Mouse (Mus musculus) layer of hippocampus, adult 18-20 months (tissue): ENCODE measurements around the gene Gltpd2. TPM values are rescaled to one million over a fixed set of nuclear protein-coding genes. Genes with fewer than 3 reads are reported as not detected.
A peak's percentile ranks its signal among the peaks of the same experiment; 100 is the strongest.
"Not testable (repeated sequence)": the region's sequence is repeated elsewhere in the genome, so short reads cannot be mapped to it uniquely, and the experiment has no call there.

Experiments
- DNase-seq, 2 experiments: peaks; one replicate each; pipeline ENCODE4 v3.0.0; 2022; ENCODE audit warnings: low spot score in 2 of 2
- long read RNA-seq: library from polyadenylated mRNA; stranded (forward); transcript quantifications from one replicate; pipeline ENCODE4 v2.0.0, GENCODE M21; 2021
- total RNA-seq, 2 experiments: library from RNA; stranded (reverse); gene quantifications; 2 replicates each; pipeline ENCODE4 v1.2.3; 2021

Gltpd2 gene
- not detected for total RNA-seq
- long read RNA-seq, result 0 reads

DNA sequence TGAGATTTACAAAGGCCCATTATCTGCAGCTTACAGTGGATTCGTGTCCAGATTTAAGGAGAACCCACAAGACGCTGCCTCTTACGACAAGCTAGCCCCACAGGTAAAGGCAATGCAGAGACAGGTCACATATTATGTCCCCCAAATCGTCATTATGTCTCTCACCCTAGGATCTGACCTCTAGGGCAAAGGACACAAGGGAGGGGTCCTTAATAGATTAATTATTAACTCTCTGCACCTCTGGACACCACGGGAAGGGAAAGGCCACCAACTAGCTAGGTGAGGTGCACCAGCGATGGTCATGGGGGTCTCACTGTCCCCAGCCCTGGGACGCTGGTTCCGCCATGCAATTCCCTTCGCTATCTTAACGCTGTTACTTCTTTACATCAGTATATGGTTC lies at the start of gene Gltpd2:
Gltpd2 (plus strand) TSS at position 274 of the 400 bp plus-strand sequence.
- no peak for DNase-seq

DNA sequence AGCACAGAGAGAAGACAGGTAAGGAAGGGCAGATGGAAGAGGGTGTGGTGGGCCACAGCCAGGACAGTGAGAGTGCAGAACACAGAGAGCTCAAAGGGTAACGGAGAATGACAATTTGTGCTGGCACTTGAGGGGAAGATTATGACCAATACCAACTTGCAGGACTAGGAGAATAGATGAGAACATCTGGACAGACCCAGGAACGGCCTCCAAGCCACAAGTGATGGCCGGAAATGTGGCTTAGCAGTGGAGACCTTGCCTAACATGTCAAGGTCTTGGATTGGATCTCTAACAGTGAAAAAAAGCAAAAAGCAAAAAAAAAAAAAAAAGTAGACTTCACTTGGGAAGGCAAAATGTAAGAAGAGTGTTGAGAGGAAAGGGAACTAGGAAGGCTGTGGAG lies 49.2 kb upstream of the Gltpd2 start:
- no peak for DNase-seq

DNA sequence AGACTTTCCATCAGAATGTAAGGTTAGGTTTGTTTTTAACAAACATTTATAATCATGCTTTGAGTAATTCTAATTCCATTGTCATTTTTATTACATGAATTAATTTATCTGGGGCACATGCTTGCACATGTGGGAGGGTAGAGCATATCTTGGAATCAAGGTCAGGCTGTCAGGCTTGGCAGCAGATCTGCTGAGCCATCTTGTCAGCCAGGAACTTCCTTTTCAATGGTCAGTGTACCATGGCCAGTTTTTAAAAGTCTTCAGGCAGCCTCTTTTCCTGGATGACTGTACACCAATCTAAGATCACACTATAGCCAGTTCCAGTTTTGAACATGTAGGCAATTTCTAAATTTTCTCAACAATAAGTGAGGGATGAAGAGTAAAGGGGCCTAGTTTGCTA lies 46.3 kb upstream of the Gltpd2 start:
- no peak for DNase-seq

DNA sequence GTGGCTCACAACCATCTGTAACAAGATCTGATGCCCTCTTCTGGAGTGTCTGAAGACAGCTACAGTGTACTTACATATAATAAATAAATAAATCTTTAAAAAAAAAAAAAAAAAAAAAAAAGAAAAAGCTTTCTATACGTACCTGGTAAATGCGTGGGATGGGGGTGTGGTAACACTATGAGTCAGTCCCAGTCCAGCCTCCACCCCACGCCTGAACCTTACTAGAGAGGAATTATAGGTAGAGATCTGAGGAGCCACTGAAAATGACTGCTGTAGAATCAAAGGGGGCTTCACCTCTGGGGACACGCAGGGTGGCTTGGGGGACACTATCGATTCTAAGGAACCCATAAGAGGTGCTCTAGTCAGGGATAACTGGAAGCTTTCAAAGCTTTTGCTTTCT lies 45.7 kb upstream of the Gltpd2 start:
- DNase-seq, result not testable (repeated sequence)

GRCm38 (mm10) chr11:70474872-70475534 lies 44.0 kb upstream of the Gltpd2 start:
- DNase-seq, result no peak

DNA sequence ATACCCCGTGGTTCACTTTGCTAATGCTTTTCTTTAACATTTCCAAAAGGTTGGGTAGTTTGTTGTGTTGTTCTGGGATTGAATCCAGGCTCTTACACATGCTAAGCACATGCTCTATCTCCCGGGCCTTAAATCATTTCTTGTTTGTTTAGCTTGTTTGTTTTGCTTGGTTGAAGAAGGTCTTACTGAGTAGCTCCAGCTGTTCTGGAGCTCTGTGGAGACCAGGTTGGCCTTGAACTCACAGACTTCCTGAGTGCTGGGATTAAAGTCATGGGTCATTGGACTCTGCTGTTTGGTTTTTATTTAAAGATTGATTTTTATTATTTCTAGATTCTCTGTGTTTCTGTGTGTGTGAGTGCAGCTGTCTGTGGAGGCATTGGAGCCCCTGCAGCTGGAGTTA lies 33.5 kb upstream of the Gltpd2 start:
- DNase-seq, result no peak

DNA sequence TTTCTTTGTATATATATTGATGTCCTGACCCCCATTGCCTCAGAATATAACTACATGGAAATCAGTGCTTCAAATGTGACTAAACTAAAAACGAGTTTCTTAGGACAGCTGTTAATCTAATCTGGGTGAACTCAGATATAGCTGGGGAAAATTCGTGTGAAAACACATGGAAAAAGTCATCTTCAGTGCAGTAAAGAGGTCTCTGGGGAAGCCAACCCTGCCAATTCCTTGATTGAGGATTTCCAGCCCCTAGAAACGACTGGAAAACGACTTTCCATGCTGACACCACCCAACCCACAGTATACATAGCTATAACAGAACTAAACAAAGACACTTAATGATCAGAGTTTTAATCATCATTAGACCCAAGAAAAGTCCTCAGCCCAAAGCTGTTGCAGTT lies 31.2 kb upstream of the Gltpd2 start:
- DNase-seq, result no peak

DNA sequence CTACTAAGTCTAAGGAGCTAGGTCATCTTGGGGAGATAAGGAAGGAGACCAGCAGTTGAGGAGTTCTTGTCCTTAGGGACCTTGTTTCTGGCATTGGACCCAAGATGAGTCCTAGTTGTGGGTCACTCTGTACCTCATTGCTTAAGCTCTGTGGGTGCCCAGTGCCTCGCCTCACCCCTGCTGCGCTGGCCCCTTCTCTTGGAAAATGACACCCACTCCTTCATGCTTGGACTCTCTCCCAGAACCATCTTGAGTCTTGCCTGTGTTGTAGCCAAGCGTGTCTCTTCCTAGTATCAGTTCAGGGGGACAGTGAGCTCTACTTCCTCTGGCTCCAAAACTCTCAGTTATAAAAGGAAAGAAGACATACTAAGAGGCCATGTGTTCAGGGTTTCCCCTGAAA lies 29.9 kb upstream of the Gltpd2 start:
- DNase-seq, result no peak

DNA sequence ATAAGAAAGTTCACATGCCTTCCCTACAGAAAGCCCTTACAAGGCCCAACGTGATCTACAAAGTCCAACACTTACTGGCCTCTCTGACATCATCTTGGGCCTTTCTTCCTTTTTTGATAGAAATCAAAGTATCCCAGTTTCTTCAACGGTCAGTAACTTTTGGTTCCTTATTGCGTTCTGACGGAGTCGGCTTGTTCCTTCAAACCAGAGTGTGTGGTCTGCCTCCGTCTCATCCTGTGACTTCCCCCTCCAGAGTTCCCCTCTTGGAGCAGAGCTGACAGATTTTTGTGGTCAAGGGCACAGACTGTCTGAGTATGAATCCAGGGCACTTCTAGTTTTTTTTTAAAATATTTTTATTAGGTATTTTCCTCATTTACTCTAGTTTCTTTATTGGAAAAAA lies 29.3 kb upstream of the Gltpd2 start:
- DNase-seq, result no peak

DNA sequence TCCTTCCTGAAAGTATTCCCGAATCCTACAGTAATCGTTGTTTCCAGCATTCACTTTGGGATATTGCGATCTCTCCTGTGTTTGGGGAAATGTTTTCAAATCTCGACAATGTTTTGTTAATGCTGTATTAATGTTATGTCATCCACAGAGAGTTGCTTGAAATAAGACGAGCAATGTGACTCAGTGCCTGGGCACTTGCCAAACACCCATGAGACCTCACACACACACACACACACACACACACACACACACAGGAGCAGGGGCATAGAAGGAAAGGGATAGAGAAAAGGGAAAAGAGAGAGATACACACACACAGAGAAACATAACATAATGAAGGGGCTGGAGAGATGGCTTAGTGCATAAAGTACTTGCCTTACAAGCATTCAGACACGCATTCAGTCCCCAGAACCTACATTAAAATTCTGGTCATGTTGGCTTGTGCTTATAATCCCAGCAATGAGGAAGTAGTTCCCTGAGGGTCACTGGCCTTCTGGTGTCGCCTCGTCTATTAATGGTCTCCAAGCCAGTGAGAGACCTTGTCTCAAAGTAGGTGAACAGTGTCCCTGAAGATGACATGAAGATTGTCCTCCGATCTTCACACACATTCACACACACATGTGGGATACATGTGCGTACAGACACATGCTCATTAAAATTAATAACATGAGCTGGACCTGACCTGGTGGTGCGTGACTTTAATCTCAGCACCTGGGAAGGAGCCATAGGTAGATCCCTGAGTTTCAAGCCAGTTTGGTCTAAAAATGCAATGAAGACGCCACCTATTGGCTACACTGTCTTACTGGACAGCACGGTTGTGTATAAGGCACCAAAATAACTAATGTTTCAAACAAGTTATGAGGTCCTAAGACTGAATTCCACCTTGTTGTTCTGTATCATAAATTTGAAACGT lies 19.2 kb upstream of the Gltpd2 start:
- no peak for DNase-seq

- DNase-seq, result no peak
These were observed 18.6 kb upstream of the Gltpd2 start for GRCm38 (mm10) chr11:70500476-70500812.

GRCm38 (mm10) chr11:70502018-70502417 lies 17.0 kb upstream of the Gltpd2 start:
- no peak for DNase-seq

GRCm38 (mm10) chr11:70504970-70505369 lies 14.0 kb upstream of the Gltpd2 start, which contains the start of gene Tm4sf5:
TSS of gene Tm4sf5 (plus strand) at chr11:70505244.
- no peak for DNase-seq

DNA sequence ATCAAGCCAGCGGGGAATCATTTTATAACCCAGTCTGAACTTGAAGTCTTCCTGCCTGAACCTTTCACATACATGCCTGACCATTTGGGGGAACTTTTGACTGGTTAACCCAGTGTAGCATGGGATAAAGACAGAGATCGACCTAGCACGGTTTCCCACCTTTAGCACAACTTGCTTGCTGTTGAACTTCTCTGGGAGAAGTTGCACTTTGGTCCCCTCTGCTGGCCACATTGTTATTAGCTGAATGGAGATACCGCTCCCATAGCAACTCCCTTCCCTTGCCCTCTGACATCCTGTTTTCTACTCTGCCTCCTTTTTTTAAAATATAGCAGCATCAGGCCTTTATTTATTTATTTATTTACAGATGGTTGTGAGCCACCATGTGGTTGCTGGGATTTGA lies 12.6 kb upstream of the Gltpd2 start:
- DNase-seq, result peak in 1 of 2 experiments; percentile 58

DNA sequence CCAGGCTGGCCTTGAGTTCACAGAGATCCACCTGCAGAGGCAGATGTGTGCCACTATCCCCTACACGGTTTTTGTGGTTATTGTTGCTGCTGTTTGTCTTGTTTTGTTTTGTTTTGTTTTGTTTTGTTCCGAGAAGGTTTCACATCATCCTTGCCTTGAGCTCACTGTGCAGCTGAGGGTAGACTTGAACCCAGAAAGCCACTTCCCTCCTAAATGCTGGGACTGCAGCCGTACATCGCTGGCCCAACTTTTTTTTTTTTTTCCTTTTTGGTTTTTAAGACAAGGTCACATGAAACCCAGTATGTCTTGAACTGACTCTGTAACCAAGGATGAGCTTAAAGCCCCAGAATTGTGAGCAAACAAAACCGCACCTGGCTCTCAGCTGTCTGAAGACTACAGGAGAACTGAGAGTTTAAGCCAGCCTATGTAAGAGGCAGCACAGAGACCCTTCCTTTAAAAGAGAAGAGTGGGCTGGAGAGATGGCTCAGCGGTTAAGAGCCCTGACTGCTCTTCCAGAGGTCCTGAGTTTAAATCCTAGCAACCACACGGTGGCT lies 12.0 kb upstream of the Gltpd2 start:
- no peak for DNase-seq

- peak in 1 of 2 experiments; percentile 59 for DNase-seq
These were observed 9.0 kb upstream of the Gltpd2 start for GRCm38 (mm10) chr11:70509753-70510564.

GRCm38 (mm10) chr11:70511242-70511641 lies 7.8 kb upstream of the Gltpd2 start:
- no peak for DNase-seq

GRCm38 (mm10) chr11:70511825-70512224 lies 7.2 kb upstream of the Gltpd2 start:
- DNase-seq, result no peak

GRCm38 (mm10) chr11:70512709-70513342 lies 6.2 kb upstream of the Gltpd2 start:
- no peak for DNase-seq

GRCm38 (mm10) chr11:70513520-70513919 lies 5.5 kb upstream of the Gltpd2 start:
- no peak for DNase-seq

DNA sequence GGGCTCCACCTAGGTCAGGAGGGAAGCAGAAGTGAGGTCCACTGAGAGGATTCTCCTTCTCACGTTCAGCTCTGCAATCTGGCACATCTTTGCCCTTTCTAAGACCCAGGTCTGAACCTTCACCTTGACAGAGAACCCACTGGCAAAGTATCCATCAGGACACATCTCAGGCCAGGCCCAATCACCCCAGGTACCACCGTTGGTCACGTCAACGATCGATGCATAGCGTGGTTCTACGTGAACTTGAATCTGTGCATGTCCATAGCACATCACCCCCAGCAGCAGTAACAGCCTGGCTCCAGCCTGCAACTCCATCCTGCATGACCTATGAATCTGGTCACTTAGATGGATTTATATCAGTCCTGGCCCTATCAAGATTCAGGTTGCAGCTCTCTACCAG lies 4.7 kb upstream of the Gltpd2 start, which contains the start of gene Vmo1:
Vmo1 (minus strand) TSS at position 329 of the 400 bp plus-strand sequence.
- DNase-seq, result no peak
